Mouse (Mus musculus): Measurements from ENCODE around the gene Trub2.

DNA sequence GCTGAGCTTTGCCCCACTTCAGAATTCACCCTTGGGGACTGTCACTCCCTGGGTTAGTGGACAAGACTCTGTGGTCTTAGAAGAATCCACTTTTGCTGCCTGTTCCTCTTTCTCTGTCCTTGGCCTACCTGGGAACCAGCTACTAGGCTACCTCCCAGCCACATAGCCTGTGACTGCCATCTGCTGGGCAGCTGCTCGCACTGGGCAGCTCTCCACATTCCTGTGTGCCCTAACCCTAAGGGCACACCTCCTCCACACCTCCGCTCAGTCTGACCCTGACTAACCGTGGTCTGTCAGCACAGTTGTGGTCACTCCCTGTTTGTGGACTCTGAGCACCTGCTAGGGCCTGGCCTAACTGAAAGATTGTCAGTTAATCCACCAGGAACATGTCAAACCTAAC, 56.8 kb downstream of the Trub2 start:
- peak; percentile 60; the same call in 1 of the 2 replicates for TF ChIP-seq CTCF (IDR thresholded peaks at IDR 0.05; ENCODE audit: borderline replicate concordance, control insufficient read depth, extremely low read depth, insufficient read depth, low read length, poor library complexity)
- no peak for TF ChIP-seq POLR2A (IDR thresholded peaks at IDR 0.05; ENCODE audit: control insufficient read depth, extremely low read depth, insufficient read depth, low read length, poor library complexity)

Measured in thymus, adult 2 months (tissue).